Mouse (Mus musculus): ENCODE data around the gene Rbm19.

Rbm19 gene

GRCm38 (mm10) chr5:120135823-120136222, 19.6 kb downstream of the Rbm19 start:
- no peak for DNase-seq

- DNase-seq: no peak
Measured at GRCm38 (mm10) chr5:120136236-120136675, 20.0 kb downstream of the Rbm19 start.

- no peak for DNase-seq
Measured at GRCm38 (mm10) chr5:120137038-120137437, 20.8 kb downstream of the Rbm19 start.

GRCm38 (mm10) chr5:120137846-120138245, 21.6 kb downstream of the Rbm19 start:
- no peak for DNase-seq

- DNase-seq: peak; percentile 39
Measured at GRCm38 (mm10) chr5:120138406-120138805, 22.1 kb downstream of the Rbm19 start.

- DNase-seq: no peak
Measured at GRCm38 (mm10) chr5:120139224-120139623, 23.0 kb downstream of the Rbm19 start.

GRCm38 (mm10) chr5:120143941-120144340, 27.7 kb downstream of the Rbm19 start:
- no peak for DNase-seq

- no peak for DNase-seq
Measured at GRCm38 (mm10) chr5:120145371-120146050, 29.2 kb downstream of the Rbm19 start.

- DNase-seq: peak; percentile 22
Measured at GRCm38 (mm10) chr5:120146051-120146385, 29.8 kb downstream of the Rbm19 start.

GRCm38 (mm10) chr5:120146909-120147308, 30.6 kb downstream of the Rbm19 start:
- no peak for DNase-seq

- DNase-seq: no peak
Measured at GRCm38 (mm10) chr5:120148246-120148645, 32.0 kb downstream of the Rbm19 start.

GRCm38 (mm10) chr5:120151145-120151544, 34.9 kb downstream of the Rbm19 start:
- no peak for DNase-seq

GRCm38 (mm10) chr5:120153140-120153539, 36.9 kb downstream of the Rbm19 start:
- DNase-seq: no peak

GRCm38 (mm10) chr5:120155672-120156071, 39.4 kb downstream of the Rbm19 start:
- DNase-seq: no peak

GRCm38 (mm10) chr5:120156166-120156909, 40.1 kb downstream of the Rbm19 start:
- DNase-seq: no peak

GRCm38 (mm10) chr5:120157115-120157514, 40.9 kb downstream of the Rbm19 start:
- no peak for DNase-seq

- peak; percentile 27 for DNase-seq
Measured at GRCm38 (mm10) chr5:120158476-120158875, 42.2 kb downstream of the Rbm19 start.

GRCm38 (mm10) chr5:120160923-120161658, 44.8 kb downstream of the Rbm19 start:
- no peak for DNase-seq

- DNase-seq: no peak
Measured at GRCm38 (mm10) chr5:120162689-120163088, 46.4 kb downstream of the Rbm19 start.

GRCm38 (mm10) chr5:120163428-120163827, 47.2 kb downstream of the Rbm19 start:
- DNase-seq: no peak

- no peak for DNase-seq
Measured at GRCm38 (mm10) chr5:120164450-120164849, 48.2 kb downstream of the Rbm19 start.

- DNase-seq: peak; percentile 17
Measured at GRCm38 (mm10) chr5:120165061-120165942, 49.0 kb downstream of the Rbm19 start.

Measured in kidney, adult 18-20 months (tissue).